Mouse (Mus musculus) neural tube, embryonic 15.5 days (tissue): ENCODE data around the gene Aanat. TPM values are rescaled to one million over a fixed set of nuclear protein-coding genes. Genes with fewer than 3 reads are reported as not detected.
"Not testable (repeated sequence)": the region's sequence is repeated elsewhere in the genome, so short reads cannot be mapped to it uniquely, and the experiment has no call there.

Experiments
- ATAC-seq: fragments of 200-750 bp; cut with Nextera tagmentation; 2 replicates; pipeline ENCODE4 v1.8.0; 2017; ENCODE audit warnings: mild to moderate bottlenecking, moderate TSS enrichment, moderate library complexity; ENCODE audit not compliant: low FRiP score
- H3K27ac ChIP-seq: fragments of 300-500 bp; sonication (generic); replicated peaks from 2 replicates; pipeline ENCODE4 v1.5.1; 2015; ENCODE audit warnings: mild to moderate bottlenecking, inconsistent platforms
- H3K27me3 ChIP-seq: fragments of 300-500 bp; sonication (generic); replicated peaks from 2 replicates; pipeline ENCODE4 v1.6.1; 2015; ENCODE audit warnings: inconsistent platforms
- H3K36me3 ChIP-seq: fragments of 300-500 bp; sonication (generic); 2 replicates; pipeline ENCODE4 v1.6.1; 2015; ENCODE audit warnings: inconsistent platforms
- H3K4me1 ChIP-seq: fragments of 300-500 bp; sonication (generic); 2 replicates; pipeline ENCODE4 v1.6.1; 2015; ENCODE audit warnings: inconsistent platforms
- H3K4me2 ChIP-seq: fragments of 300-500 bp; sonication (generic); 2 replicates; pipeline ENCODE4 v1.6.1; 2015; ENCODE audit warnings: inconsistent platforms, mild to moderate bottlenecking, moderate library complexity
- H3K4me3 ChIP-seq: fragments of 300-500 bp; sonication (generic); replicated peaks from 2 replicates; pipeline ENCODE4 v1.5.1; 2015; ENCODE audit warnings: mild to moderate bottlenecking, inconsistent platforms
- H3K9ac ChIP-seq: fragments of 300-500 bp; sonication (generic); replicated peaks from 2 replicates; pipeline ENCODE4 v1.6.1; 2015; ENCODE audit warnings: mild to moderate bottlenecking, inconsistent platforms
- H3K9me3 ChIP-seq: fragments of 300-500 bp; sonication (generic); replicated peaks from 2 replicates; pipeline ENCODE4 v1.6.1; 2016; ENCODE audit warnings: inconsistent platforms
- WGBS: fragments of 180-500 bp; shearing (Covaris S2); methylation state at CpG from one replicate; pipeline ENCODE4 v1.1.7; 2015; ENCODE audit warnings: mixed read lengths; 5-methylcytosine and 5-hydroxymethylcytosine counted together
- polyA plus RNA-seq: library from polyadenylated mRNA; unstranded; fragments of >200 nt; fragmentation: Nextera tagmentation; extraction: Ambion mirVana; gene quantifications from 2 replicates; pipeline ENCODE4 v1.2.1, GENCODE M21; 2015

Aanat gene
- polyA plus RNA-seq, 1 experiment from 2014 or later, result 0.49 TPM

- Histone ChIP-seq H3K4me1 (peaks cover 11% of the 10 kb centered on the region; the same call in 1 of the 2 replicates), H3K9ac (no peak overlapping the region), H3K27me3 (no peaks in the 10 kb centered on the region), H3K36me3 (no peaks in the 10 kb centered on the region), H3K4me2 (no peak overlapping the region), H3K4me3 (no peak overlapping the region), H3K27ac (no peak overlapping the region), H3K9me3 (no peaks in the 10 kb centered on the region)
- WGBS, result 88% methylated on average over 19 of the region's 19 CpGs
- no peak for ATAC-seq
Measured at GRCm38 (mm10) chr11:116596766-116597165, 10.5 kb downstream of the Aanat start.

DNA sequence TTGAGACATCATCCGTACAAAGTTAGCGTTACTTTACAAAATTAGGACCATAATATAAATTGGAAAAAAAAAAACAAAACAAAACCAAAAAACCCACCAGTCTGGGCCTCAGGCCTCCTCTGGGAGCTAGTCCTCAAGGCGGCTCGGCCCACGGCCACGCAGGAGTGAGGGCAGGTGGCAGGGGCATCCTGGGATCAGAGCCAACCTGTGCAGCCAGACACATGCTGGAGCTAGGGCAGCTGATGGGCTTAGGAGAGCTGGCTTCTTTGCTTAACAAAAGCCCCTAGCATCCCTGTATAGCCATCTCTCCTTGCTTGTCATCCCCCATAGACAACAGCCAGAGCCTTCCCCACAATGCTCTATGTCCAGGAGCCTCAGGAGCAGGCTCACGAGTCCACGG is 12.0 kb downstream of the Aanat start:
- no peaks in the 10 kb centered on the region for H3K36me3 ChIP-seq
- no peak for ATAC-seq
- H3K4me1 ChIP-seq, result peaks cover 3% of the 10 kb centered on the region; the same call in 1 of the 2 replicates
- H3K4me2 ChIP-seq, result no peak overlapping the region
- no peaks in the 10 kb centered on the region for H3K27me3 ChIP-seq
- H3K27ac ChIP-seq, result no peak overlapping the region
- H3K4me3 ChIP-seq, result no peak overlapping the region
- H3K9ac ChIP-seq, result no peak overlapping the region
- WGBS, result 80% methylated on average over 8 of the region's 8 CpGs
- no peaks in the 10 kb centered on the region for H3K9me3 ChIP-seq

DNA sequence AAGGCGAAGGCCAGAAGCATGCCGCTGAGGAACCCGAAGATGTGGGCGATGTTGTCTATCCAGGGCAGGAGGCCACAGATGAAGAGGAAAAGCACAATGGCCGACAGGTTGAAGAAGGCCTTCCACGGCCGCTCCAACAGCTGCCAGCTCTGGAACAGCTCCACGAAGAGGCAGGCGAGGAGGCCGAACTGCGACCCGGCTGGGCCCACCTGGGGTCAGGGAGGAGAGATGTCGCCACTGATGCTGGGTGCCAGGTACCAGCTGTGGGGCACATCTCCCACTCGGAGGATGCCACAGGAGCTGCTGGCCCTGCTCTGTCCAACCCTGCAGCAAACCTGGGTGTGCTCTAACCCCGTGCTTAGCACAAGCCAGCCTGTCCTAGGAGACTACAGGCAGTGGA is 13.0 kb downstream of the Aanat start:
- H3K27ac ChIP-seq, result no peak overlapping the region
- no peak overlapping the region for H3K9ac ChIP-seq
- H3K4me3 ChIP-seq, result no peak overlapping the region
- no peaks in the 10 kb centered on the region for H3K36me3 ChIP-seq
- WGBS, result 93% methylated on average over 15 of the region's 15 CpGs
- no peak overlapping the region for H3K4me2 ChIP-seq
- no peaks in the 10 kb centered on the region for H3K27me3 ChIP-seq
- ATAC-seq, result no peak
- no peaks in the 10 kb centered on the region; the same call in 1 of the 2 replicates for H3K4me1 ChIP-seq
- no peaks in the 10 kb centered on the region for H3K9me3 ChIP-seq

GRCm38 (mm10) chr11:116601166-116601565 is 14.9 kb downstream of the Aanat start:
- Histone ChIP-seq H3K27ac (no peak overlapping the region), H3K27me3 (no peaks in the 10 kb centered on the region), H3K9me3 (no peaks in the 10 kb centered on the region), H3K4me1 (no peaks in the 10 kb centered on the region; the same call in 1 of the 2 replicates), H3K4me3 (no peak overlapping the region), H3K9ac (no peak overlapping the region), H3K36me3 (no peaks in the 10 kb centered on the region), H3K4me2 (no peak overlapping the region)
- ATAC-seq, result no peak
- WGBS, result 88% methylated on average over 8 of the region's 8 CpGs

DNA sequence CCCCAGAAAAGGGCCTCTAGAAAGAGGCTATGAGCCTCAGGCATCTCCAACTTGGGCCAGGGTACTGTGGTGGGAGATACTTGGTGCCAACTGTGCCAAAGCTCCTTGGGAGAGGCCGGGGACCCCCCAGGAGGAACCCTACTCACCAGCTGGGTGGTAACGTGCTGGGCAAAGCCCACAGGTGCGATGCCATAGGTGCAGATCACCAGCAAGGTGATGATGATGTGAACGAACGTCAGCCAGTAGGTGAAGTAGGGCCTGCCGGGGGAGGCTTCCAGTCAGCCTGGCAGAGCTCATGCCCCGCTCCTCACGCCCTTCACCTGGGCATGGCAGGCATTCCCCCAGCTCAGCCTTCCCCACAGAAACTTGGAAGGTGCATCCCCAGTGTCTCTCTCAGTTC is 15.8 kb downstream of the Aanat start:
- Histone ChIP-seq H3K4me3 (no peak overlapping the region), H3K9ac (no peak overlapping the region), H3K27me3 (no peaks in the 10 kb centered on the region), H3K9me3 (no peaks in the 10 kb centered on the region), H3K4me1 (no peaks in the 10 kb centered on the region; the same call in 1 of the 2 replicates), H3K36me3 (no peaks in the 10 kb centered on the region), H3K4me2 (no peak overlapping the region), H3K27ac (no peak overlapping the region)
- no peak for ATAC-seq
- 86% methylated on average over 8 of the region's 8 CpGs for WGBS

DNA sequence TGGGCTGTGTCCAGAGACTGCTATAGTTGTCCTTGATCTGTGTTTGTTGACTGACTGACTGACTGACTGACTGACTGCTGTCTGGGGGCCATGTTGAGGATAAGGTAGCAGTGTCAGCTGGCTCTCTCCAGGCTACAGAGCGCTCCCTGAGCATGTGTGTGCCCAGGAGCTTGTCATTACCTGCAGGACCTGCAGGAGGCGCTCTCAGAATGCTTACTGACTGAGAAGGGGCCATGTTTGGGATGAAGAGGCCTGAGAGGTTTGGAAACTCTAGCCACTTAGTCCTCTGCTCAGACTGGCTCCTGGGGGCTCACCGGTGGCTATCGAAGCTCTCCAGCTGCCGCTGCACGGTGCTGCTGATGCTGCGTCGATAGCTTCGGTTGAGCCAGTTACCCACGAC is 17.1 kb downstream of the Aanat start:
- Histone ChIP-seq H3K27me3 (no peaks in the 10 kb centered on the region), H3K4me1 (no peaks in the 10 kb centered on the region; the same call in 1 of the 2 replicates), H3K4me3 (no peak overlapping the region), H3K9me3 (no peaks in the 10 kb centered on the region), H3K36me3 (no peaks in the 10 kb centered on the region), H3K9ac (no peak overlapping the region), H3K4me2 (no peak overlapping the region), H3K27ac (no peak overlapping the region)
- no peak for ATAC-seq
- WGBS, result 93% methylated on average over 10 of the region's 10 CpGs

DNA sequence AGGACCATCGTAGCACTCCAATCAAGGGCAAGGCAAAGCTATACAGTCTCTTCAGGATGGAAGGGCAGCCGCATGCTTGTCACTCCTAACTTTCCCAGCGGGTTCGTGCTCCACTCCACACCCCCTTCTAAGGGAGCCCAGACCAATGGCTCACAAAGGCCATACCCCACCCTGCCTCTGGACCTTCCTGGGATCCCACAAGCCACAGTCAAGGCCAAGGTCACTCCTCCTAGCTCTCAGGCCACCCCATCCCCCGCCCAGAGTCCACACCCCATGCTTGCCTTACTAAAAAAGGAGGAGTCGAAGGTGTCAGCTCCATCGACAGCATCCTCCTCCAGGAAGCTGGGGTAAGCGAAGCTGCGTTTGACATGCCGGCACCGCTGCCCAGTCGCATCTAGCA is 17.9 kb downstream of the Aanat start:
- 90% methylated on average over 12 of the region's 12 CpGs for WGBS
- Histone ChIP-seq H3K4me1 (no peaks in the 10 kb centered on the region), H3K4me3 (no peak overlapping the region), H3K27ac (no peak overlapping the region), H3K9me3 (no peaks in the 10 kb centered on the region), H3K27me3 (no peaks in the 10 kb centered on the region), H3K36me3 (no peaks in the 10 kb centered on the region), H3K9ac (no peak overlapping the region), H3K4me2 (no peak overlapping the region)
- no peak for ATAC-seq

GRCm38 (mm10) chr11:116607717-116608116 is 21.5 kb downstream of the Aanat start:
- 93% methylated on average over 3 of the region's 3 CpGs for WGBS
- Histone ChIP-seq H3K27me3 (no peaks in the 10 kb centered on the region), H3K9ac (no peak overlapping the region), H3K4me3 (no peak overlapping the region), H3K4me1 (no peaks in the 10 kb centered on the region), H3K27ac (no peak overlapping the region), H3K9me3 (no peaks in the 10 kb centered on the region), H3K36me3 (no peaks in the 10 kb centered on the region), H3K4me2 (no peak overlapping the region)
- ATAC-seq, result no peak

GRCm38 (mm10) chr11:116609965-116610630 is 23.9 kb downstream of the Aanat start:
- Histone ChIP-seq H3K4me2 (no peak overlapping the region), H3K27ac (no peak overlapping the region), H3K9ac (no peak overlapping the region), H3K9me3 (no peaks in the 10 kb centered on the region), H3K27me3 (no peaks in the 10 kb centered on the region), H3K4me3 (no peak overlapping the region), H3K4me1 (no peaks in the 10 kb centered on the region), H3K36me3 (no peaks in the 10 kb centered on the region)
- no peak for ATAC-seq
- WGBS, result 86% methylated on average over 15 of the region's 15 CpGs

- not testable (repeated sequence) for H3K4me1 ChIP-seq, H3K4me3 ChIP-seq, H3K36me3 ChIP-seq, H3K9me3 ChIP-seq, H3K4me2 ChIP-seq, ATAC-seq, H3K27me3 ChIP-seq, H3K27ac ChIP-seq, H3K9ac ChIP-seq
- 83% methylated on average over 8 of the region's 9 CpGs for WGBS
Measured at GRCm38 (mm10) chr11:116611168-116611567, 24.9 kb downstream of the Aanat start.

DNA sequence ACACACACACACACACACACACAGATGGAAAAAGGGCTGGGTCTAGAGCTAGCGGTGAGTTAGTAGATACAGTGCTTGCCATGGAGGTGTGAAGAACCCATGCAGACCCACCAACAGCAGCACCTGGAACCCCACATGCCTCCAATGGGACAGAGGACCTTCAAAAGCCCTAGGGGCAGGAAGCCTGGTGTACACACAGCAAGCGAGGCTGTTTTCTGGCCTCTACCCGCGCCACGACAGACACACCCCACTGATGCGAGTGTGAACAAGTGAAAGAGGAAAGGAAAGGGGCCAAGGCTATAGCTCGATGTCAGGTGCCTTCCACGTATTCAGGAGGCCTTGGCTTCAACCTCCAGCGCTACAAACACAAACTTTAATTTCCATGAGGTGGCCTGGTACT is 25.7 kb downstream of the Aanat start:
- ATAC-seq, result no peak
- no peaks in the 10 kb centered on the region for H3K9me3 ChIP-seq
- H3K27ac ChIP-seq, result no peak overlapping the region
- no peak overlapping the region for H3K9ac ChIP-seq
- 0 out of 2 replicates have a peak, but pooled peaks cover 4% of the 10 kb centered on the region for H3K4me1 ChIP-seq
- no peaks in the 10 kb centered on the region for H3K27me3 ChIP-seq
- WGBS, result 96% methylated on average over 9 of the region's 9 CpGs
- H3K4me3 ChIP-seq, result no peak overlapping the region
- no peak overlapping the region for H3K4me2 ChIP-seq
- no peaks in the 10 kb centered on the region for H3K36me3 ChIP-seq

DNA sequence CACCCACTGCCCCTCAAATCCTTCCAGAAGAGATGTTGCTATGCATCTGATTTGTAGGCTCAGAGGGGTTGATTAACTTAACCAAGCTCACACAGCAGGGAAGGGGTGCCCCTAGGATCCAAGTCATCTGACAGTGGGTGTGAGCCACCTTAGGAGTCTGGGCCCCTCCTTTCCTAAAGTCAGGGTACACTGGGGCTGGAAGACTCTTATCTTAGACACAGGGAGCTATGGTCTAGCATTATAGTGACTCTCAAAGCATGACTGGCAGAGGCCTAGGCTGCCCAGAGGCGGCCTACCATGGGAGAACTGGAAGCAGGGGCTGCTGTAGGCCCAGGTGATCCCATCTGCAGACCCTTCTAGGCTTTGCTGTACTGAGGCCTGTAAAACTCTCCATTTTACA is 26.3 kb downstream of the Aanat start:
- Histone ChIP-seq H3K4me1 (0 out of 2 replicates have a peak, but pooled peaks cover 4% of the 10 kb centered on the region), H3K9me3 (no peaks in the 10 kb centered on the region), H3K36me3 (no peaks in the 10 kb centered on the region), H3K27ac (no peak overlapping the region), H3K4me3 (no peak overlapping the region), H3K27me3 (no peaks in the 10 kb centered on the region), H3K9ac (no peak overlapping the region), H3K4me2 (no peak overlapping the region)
- WGBS, result 79% methylated on average over 1 of the region's 1 CpGs
- ATAC-seq, result no peak
